Mouse (Mus musculus): ENCODE measurements around the gene Mgmt. TPM values are rescaled to one million over a fixed set of nuclear protein-coding genes. Genes with fewer than 3 reads are reported as not detected.

The Mgmt gene
- polyA plus RNA-seq, 1 experiment, result 0.88 TPM

DNA sequence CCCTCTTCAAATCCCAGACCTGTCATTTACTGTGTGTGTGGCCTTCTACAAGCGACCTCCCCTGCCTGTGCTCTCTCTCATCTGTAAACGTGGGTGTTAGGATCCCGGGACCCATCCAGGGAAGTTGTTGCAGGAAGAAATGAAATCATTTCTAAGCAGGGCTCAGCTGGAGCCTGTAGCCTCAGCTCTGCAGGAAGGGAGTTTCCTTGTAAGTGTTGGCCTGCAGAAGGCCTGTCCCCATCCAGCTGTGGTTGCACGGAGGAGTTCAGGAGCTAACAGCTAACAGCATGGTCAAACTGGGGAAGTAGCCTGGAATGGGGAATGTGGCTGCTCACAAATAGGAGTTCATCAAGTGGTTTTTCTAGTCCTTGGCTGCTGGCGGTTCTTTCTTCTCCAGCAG lies 44.1 kb upstream of the Mgmt start:
- Histone ChIP-seq H3K27me3 (ENCODE audit: control insufficient read depth, insufficient read depth, low read length) (no peaks in the 10 kb centered on the region), H3K27ac (ENCODE audit: control insufficient read depth, insufficient read depth, low read depth, low read length) (no peak overlapping the region), H3K36me3 (ENCODE audit: control insufficient read depth, insufficient read depth, low read length) (no peaks in the 10 kb centered on the region), H3K4me1 (ENCODE audit: control insufficient read depth, insufficient read depth, low read length) (no peaks in the 10 kb centered on the region), H3K4me3 (ENCODE audit: control insufficient read depth, low read depth, low read length) (no peak overlapping the region)
- no peak for TF ChIP-seq CTCF (IDR thresholded peaks at IDR 0.05; ENCODE audit: control insufficient read depth, insufficient read depth, insufficient replicate concordance, low read depth, low read length)
- no peak for TF ChIP-seq POLR2A (IDR thresholded peaks at IDR 0.05; ENCODE audit: control insufficient read depth, low read depth, low read length)

- no peaks in the 10 kb centered on the region for H3K4me1 ChIP-seq (ENCODE audit: control insufficient read depth, insufficient read depth, low read length)
- no peaks in the 10 kb centered on the region for H3K27me3 ChIP-seq (ENCODE audit: control insufficient read depth, insufficient read depth, low read length)
- H3K4me3 ChIP-seq (ENCODE audit: control insufficient read depth, low read depth, low read length), result no peak overlapping the region
- H3K36me3 ChIP-seq (ENCODE audit: control insufficient read depth, insufficient read depth, low read length), result no peaks in the 10 kb centered on the region
- no peak for TF ChIP-seq POLR2A (IDR thresholded peaks at IDR 0.05; ENCODE audit: control insufficient read depth, low read depth, low read length)
- no peak for TF ChIP-seq CTCF (IDR thresholded peaks at IDR 0.05; ENCODE audit: control insufficient read depth, insufficient read depth, insufficient replicate concordance, low read depth, low read length)
- H3K27ac ChIP-seq (ENCODE audit: control insufficient read depth, insufficient read depth, low read depth, low read length), result no peak overlapping the region
These were observed 42.5 kb upstream of the Mgmt start for GRCm38 (mm10) chr7:136851946-136852345.

DNA sequence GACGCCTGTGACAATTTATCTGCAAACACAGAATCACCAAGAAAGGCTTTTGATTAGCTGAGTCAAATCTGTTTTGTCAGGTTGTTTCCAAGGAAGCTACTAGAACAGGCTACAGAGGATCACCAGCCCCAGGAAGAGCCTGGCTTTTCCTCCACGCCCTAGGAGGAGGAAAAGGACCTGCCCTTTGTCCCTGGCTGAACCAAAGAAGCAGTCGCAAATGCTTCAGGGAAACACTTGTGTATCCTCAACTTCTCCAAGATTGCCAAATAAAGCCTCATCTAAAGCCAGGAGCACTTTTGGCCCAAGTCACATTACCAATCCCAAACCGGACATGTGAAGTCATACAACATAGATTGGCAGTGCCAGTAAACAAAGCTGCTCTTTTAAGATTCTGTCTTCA lies 41.7 kb upstream of the Mgmt start:
- no peaks in the 10 kb centered on the region for H3K36me3 ChIP-seq (ENCODE audit: control insufficient read depth, insufficient read depth, low read length)
- H3K4me1 ChIP-seq (ENCODE audit: control insufficient read depth, insufficient read depth, low read length), result no peaks in the 10 kb centered on the region
- no peak overlapping the region for H3K27ac ChIP-seq (ENCODE audit: control insufficient read depth, insufficient read depth, low read depth, low read length)
- no peaks in the 10 kb centered on the region for H3K27me3 ChIP-seq (ENCODE audit: control insufficient read depth, insufficient read depth, low read length)
- H3K4me3 ChIP-seq (ENCODE audit: control insufficient read depth, low read depth, low read length), result no peak overlapping the region
- no peak for TF ChIP-seq CTCF (IDR thresholded peaks at IDR 0.05; ENCODE audit: control insufficient read depth, insufficient read depth, insufficient replicate concordance, low read depth, low read length)
- no peak for TF ChIP-seq POLR2A (IDR thresholded peaks at IDR 0.05; ENCODE audit: control insufficient read depth, low read depth, low read length)

GRCm38 (mm10) chr7:136864677-136865463 lies 29.5 kb upstream of the Mgmt start:
- H3K36me3 ChIP-seq (ENCODE audit: control insufficient read depth, insufficient read depth, low read length), result no peaks in the 10 kb centered on the region
- no peak overlapping the region for H3K27ac ChIP-seq (ENCODE audit: control insufficient read depth, insufficient read depth, low read depth, low read length)
- H3K27me3 ChIP-seq (ENCODE audit: control insufficient read depth, insufficient read depth, low read length), result no peaks in the 10 kb centered on the region
- no peaks in the 10 kb centered on the region for H3K4me1 ChIP-seq (ENCODE audit: control insufficient read depth, insufficient read depth, low read length)
- H3K4me3 ChIP-seq (ENCODE audit: control insufficient read depth, low read depth, low read length), result no peak overlapping the region
- TF ChIP-seq POLR2A (IDR thresholded peaks at IDR 0.05; ENCODE audit: control insufficient read depth, low read depth, low read length) (no peak), CTCF (IDR thresholded peaks at IDR 0.05; ENCODE audit: control insufficient read depth, insufficient read depth, insufficient replicate concordance, low read depth, low read length) (no peak)

GRCm38 (mm10) chr7:136865876-136866275 lies 28.5 kb upstream of the Mgmt start:
- H3K36me3 ChIP-seq (ENCODE audit: control insufficient read depth, insufficient read depth, low read length), result no peaks in the 10 kb centered on the region
- H3K27ac ChIP-seq (ENCODE audit: control insufficient read depth, insufficient read depth, low read depth, low read length), result no peak overlapping the region
- no peaks in the 10 kb centered on the region for H3K27me3 ChIP-seq (ENCODE audit: control insufficient read depth, insufficient read depth, low read length)
- no peak for TF ChIP-seq POLR2A (IDR thresholded peaks at IDR 0.05; ENCODE audit: control insufficient read depth, low read depth, low read length)
- TF ChIP-seq CTCF (IDR thresholded peaks at IDR 0.05; ENCODE audit: control insufficient read depth, insufficient read depth, insufficient replicate concordance, low read depth, low read length), result no peak
- no peak overlapping the region for H3K4me3 ChIP-seq (ENCODE audit: control insufficient read depth, low read depth, low read length)
- H3K4me1 ChIP-seq (ENCODE audit: control insufficient read depth, insufficient read depth, low read length), result no peaks in the 10 kb centered on the region

DNA sequence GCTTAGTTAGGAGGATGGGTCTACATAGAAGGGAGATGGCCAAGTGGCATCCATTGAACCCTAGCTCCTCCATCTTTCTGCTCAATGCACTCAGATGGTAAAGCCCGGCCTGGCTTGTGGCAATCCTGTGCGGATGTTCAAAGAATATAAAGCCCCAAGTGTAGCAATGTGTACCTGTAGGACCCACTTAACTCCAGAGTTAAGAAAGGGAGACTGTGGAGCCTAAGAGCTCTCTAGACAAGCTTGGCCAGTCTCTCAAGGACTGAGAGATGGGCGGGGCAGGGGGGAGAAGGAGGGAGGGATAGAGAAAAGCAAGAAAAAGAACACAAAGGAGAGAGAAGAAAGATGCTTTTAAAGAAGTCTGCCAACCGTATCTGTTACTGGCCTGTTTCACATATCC lies 27.9 kb upstream of the Mgmt start:
- no peaks in the 10 kb centered on the region for H3K27me3 ChIP-seq (ENCODE audit: control insufficient read depth, insufficient read depth, low read length)
- no peaks in the 10 kb centered on the region for H3K4me1 ChIP-seq (ENCODE audit: control insufficient read depth, insufficient read depth, low read length)
- no peak for TF ChIP-seq CTCF (IDR thresholded peaks at IDR 0.05; ENCODE audit: control insufficient read depth, insufficient read depth, insufficient replicate concordance, low read depth, low read length)
- no peak for TF ChIP-seq POLR2A (IDR thresholded peaks at IDR 0.05; ENCODE audit: control insufficient read depth, low read depth, low read length)
- no peaks in the 10 kb centered on the region for H3K36me3 ChIP-seq (ENCODE audit: control insufficient read depth, insufficient read depth, low read length)
- H3K27ac ChIP-seq (ENCODE audit: control insufficient read depth, insufficient read depth, low read depth, low read length), result no peak overlapping the region
- H3K4me3 ChIP-seq (ENCODE audit: control insufficient read depth, low read depth, low read length), result no peak overlapping the region

GRCm38 (mm10) chr7:136871535-136871934 lies 22.9 kb upstream of the Mgmt start:
- TF ChIP-seq CTCF (IDR thresholded peaks at IDR 0.05; ENCODE audit: control insufficient read depth, insufficient read depth, insufficient replicate concordance, low read depth, low read length) (no peak), POLR2A (IDR thresholded peaks at IDR 0.05; ENCODE audit: control insufficient read depth, low read depth, low read length) (no peak)
- Histone ChIP-seq H3K4me3 (ENCODE audit: control insufficient read depth, low read depth, low read length) (no peak overlapping the region), H3K4me1 (ENCODE audit: control insufficient read depth, insufficient read depth, low read length) (no peaks in the 10 kb centered on the region), H3K36me3 (ENCODE audit: control insufficient read depth, insufficient read depth, low read length) (no peaks in the 10 kb centered on the region), H3K27me3 (ENCODE audit: control insufficient read depth, insufficient read depth, low read length) (no peaks in the 10 kb centered on the region), H3K27ac (ENCODE audit: control insufficient read depth, insufficient read depth, low read depth, low read length) (no peak overlapping the region)

Measured in testis, adult 2 months (tissue).